Comparison of ENCODE assay signal across 8 mouse cellular contexts in genomic region chr7:126975493-126975892, GRCm38 (mm10). TPM values are rescaled to one million over a fixed set of nuclear protein-coding genes. Genes with fewer than 3 reads are reported as not detected.
DNase-seq lines count a peak whose midpoint lies in the region; ATAC-seq and TF ChIP-seq lines count a peak whose summit lies in the region.

No protein-coding gene starts in this region.

- no peak for TF ChIP-seq CTCF in kidney, postnatal 0 days (IDR thresholded peaks at IDR 0.05; ENCODE audit: low read depth)

- ATAC-seq in kidney, postnatal 0 days (replicated peaks; ENCODE audit: low FRiP score, low read depth), result 0 out of 2 replicates have a peak, but pooled peaks have one; percentile 2
- ATAC-seq in embryonic facial prominence, embryonic 11.5 days (replicated peaks; ENCODE audit: insufficient number of reproducible peaks, low FRiP score, low TSS enrichment, low read depth), result no peak
- no peak; the same call in 1 of the 2 replicates for ATAC-seq in hindbrain, embryonic 13.5 days (ENCODE audit: low FRiP score)

- no peaks in the 10 kb centered on the region for H3K9me3 ChIP-seq in kidney, postnatal 0 days (replicated peaks; ENCODE audit: low read length)
- no peaks in the 10 kb centered on the region for H3K9me3 ChIP-seq in embryonic facial prominence, embryonic 11.5 days (replicated peaks; ENCODE audit: control insufficient read depth, low read length)
- H3K9me3 ChIP-seq in hindbrain, embryonic 13.5 days, result no peaks in the 10 kb centered on the region

- DNase-seq in kidney, postnatal 0 days (ENCODE audit: low spot score), result peak; percentile 11
- no peak for DNase-seq in kidney, postnatal 25 days
- DNase-seq in embryonic facial prominence, embryonic 11.5 days (ENCODE audit: low spot score), result no peak
- peak; percentile 28 for DNase-seq in lung, postnatal 36 days
- no peak for DNase-seq in natural killer cell, adult 2 months (ENCODE audit: low spot score in 2 of 2)
- no peak for DNase-seq in embryo, embryonic 9.5 days (ENCODE audit: extremely low spot score)
- DNase-seq in cerebellum, adult 11-12 months, result no peak

- peaks cover 20% of the 10 kb centered on the region for H3K36me3 ChIP-seq in kidney, postnatal 0 days (ENCODE audit: insufficient read depth, low read length)
- peaks cover 5% of the 10 kb centered on the region for H3K36me3 ChIP-seq in embryonic facial prominence, embryonic 11.5 days (replicated peaks; ENCODE audit: control insufficient read depth, insufficient read depth, low read depth, low read length)
- H3K36me3 ChIP-seq in hindbrain, embryonic 13.5 days, result peaks cover 51% of the 10 kb centered on the region

- peak overlapping the region; percentile 73 for H3K4me3 ChIP-seq in kidney, postnatal 0 days (replicated peaks; ENCODE audit: low read depth, low read length)
- peak overlapping the region; percentile 11 for H3K4me3 ChIP-seq in embryonic facial prominence, embryonic 11.5 days (ENCODE audit: low read depth, low read length)
- H3K4me3 ChIP-seq in hindbrain, embryonic 13.5 days, result peak overlapping the region; percentile 98

- H3K9ac ChIP-seq in kidney, postnatal 0 days (ENCODE audit: low read depth, low read length), result peak overlapping the region; percentile 87; the same call in 1 of the 2 replicates
- H3K9ac ChIP-seq in embryonic facial prominence, embryonic 11.5 days (replicated peaks; ENCODE audit: low read length), result peak overlapping the region; percentile 25; the same call in 1 of the 2 replicates
- H3K9ac ChIP-seq in hindbrain, embryonic 13.5 days, result peak overlapping the region; percentile 39; the same call in 1 of the 2 replicates

- H3K27ac ChIP-seq in kidney, postnatal 0 days, result peak overlapping the region; percentile 95
- no peak overlapping the region for H3K27ac ChIP-seq in embryonic facial prominence, embryonic 11.5 days (replicated peaks; ENCODE audit: low read depth, low read length)
- peak overlapping the region; percentile 93; the same call in 1 of the 2 replicates for H3K27ac ChIP-seq in hindbrain, embryonic 13.5 days

- H3K4me1 ChIP-seq in kidney, postnatal 0 days (replicated peaks; ENCODE audit: insufficient read depth, low read length), result 0 out of 2 replicates have a peak, but pooled peaks cover 4% of the 10 kb centered on the region
- no peaks in the 10 kb centered on the region for H3K4me1 ChIP-seq in embryonic facial prominence, embryonic 11.5 days (ENCODE audit: control insufficient read depth, insufficient read depth, low read length)
- peaks cover 23% of the 10 kb centered on the region for H3K4me1 ChIP-seq in hindbrain, embryonic 13.5 days (replicated peaks)

- H3K27me3 ChIP-seq in kidney, postnatal 0 days (ENCODE audit: insufficient read depth, low read length), result no peaks in the 10 kb centered on the region
- H3K27me3 ChIP-seq in embryonic facial prominence, embryonic 11.5 days (ENCODE audit: control insufficient read depth, insufficient read depth, low read length), result no peaks in the 10 kb centered on the region
- no peaks in the 10 kb centered on the region for H3K27me3 ChIP-seq in hindbrain, embryonic 13.5 days

- WGBS in kidney, postnatal 0 days, result 12% methylated on average over 8 of the region's 8 CpGs
- WGBS in embryonic facial prominence, embryonic 11.5 days, result 15% methylated on average over 8 of the region's 8 CpGs
- WGBS in hindbrain, embryonic 13.5 days, result 14% methylated on average over 8 of the region's 8 CpGs

- H3K4me2 ChIP-seq in kidney, postnatal 0 days (ENCODE audit: low read length), result peak overlapping the region; percentile 68
- H3K4me2 ChIP-seq in embryonic facial prominence, embryonic 11.5 days (ENCODE audit: low read depth, low read length), result peak overlapping the region; percentile 16
- peak overlapping the region; percentile 93 for H3K4me2 ChIP-seq in hindbrain, embryonic 13.5 days

RNA-seq across cellular contexts. Expression of gene Cdipt, which starts 0.2 kb away (rescaled TPM):
- 118 and 120 TPM in 2 replicates for polyA plus RNA-seq in kidney, postnatal 0 days (2015; fragmentation: Nextera tagmentation; extraction: Ambion mirVana)
- polyA plus RNA-seq in embryonic facial prominence, embryonic 11.5 days (2014; fragmentation: Nextera tagmentation; extraction: Ambion mirVana), result 64.3 and 71.6 TPM in 2 replicates
- 109 and 112 TPM in 2 replicates for polyA plus RNA-seq in hindbrain, embryonic 13.5 days (2015; fragmentation: Nextera tagmentation; extraction: Ambion mirVana)

RNA-seq across cellular contexts. Expression of gene Cdiptos, which starts 0.4 kb away (rescaled TPM):
- 1.6 and 2.8 TPM in 2 replicates for polyA plus RNA-seq in kidney, postnatal 0 days (2015; fragmentation: Nextera tagmentation; extraction: Ambion mirVana)
- 1.0 and 2.0 TPM in 2 replicates for polyA plus RNA-seq in embryonic facial prominence, embryonic 11.5 days (2014; fragmentation: Nextera tagmentation; extraction: Ambion mirVana)
- 1.2 and 1.4 TPM in 2 replicates for polyA plus RNA-seq in hindbrain, embryonic 13.5 days (2015; fragmentation: Nextera tagmentation; extraction: Ambion mirVana)

RNA-seq across cellular contexts. Expression of gene Sez6l2, which starts 25.1 kb away (rescaled TPM):
- polyA plus RNA-seq in kidney, postnatal 0 days (2015; fragmentation: Nextera tagmentation; extraction: Ambion mirVana), result 1.2 and 1.7 TPM in 2 replicates
- 1.2 and 3.2 TPM in 2 replicates for polyA plus RNA-seq in embryonic facial prominence, embryonic 11.5 days (2014; fragmentation: Nextera tagmentation; extraction: Ambion mirVana)
- 32.7 and 36.7 TPM in 2 replicates for polyA plus RNA-seq in hindbrain, embryonic 13.5 days (2015; fragmentation: Nextera tagmentation; extraction: Ambion mirVana)

RNA-seq across cellular contexts. Expression of gene Asphd1, which starts 26.1 kb away (rescaled TPM):
- polyA plus RNA-seq in kidney, postnatal 0 days (2015; fragmentation: Nextera tagmentation; extraction: Ambion mirVana), result 0.13 TPM in 1 of 2 replicates, not detected in the other
- 0.60 TPM in 2 replicates for polyA plus RNA-seq in embryonic facial prominence, embryonic 11.5 days (2014; fragmentation: Nextera tagmentation; extraction: Ambion mirVana)
- 6.1 and 6.4 TPM in 2 replicates for polyA plus RNA-seq in hindbrain, embryonic 13.5 days (2015; fragmentation: Nextera tagmentation; extraction: Ambion mirVana)

RNA-seq across cellular contexts. Expression of gene Mvp, which starts 38.9 kb away (rescaled TPM):
- 27.5 and 28.9 TPM in 2 replicates for polyA plus RNA-seq in kidney, postnatal 0 days (2015; fragmentation: Nextera tagmentation; extraction: Ambion mirVana)
- 2.6 and 3.0 TPM in 2 replicates for polyA plus RNA-seq in embryonic facial prominence, embryonic 11.5 days (2014; fragmentation: Nextera tagmentation; extraction: Ambion mirVana)
- 4.5 and 5.2 TPM in 2 replicates for polyA plus RNA-seq in hindbrain, embryonic 13.5 days (2015; fragmentation: Nextera tagmentation; extraction: Ambion mirVana)

Comparison
In these comparisons a context has a peak if more than half of its experiments do, and no peak if none do; other contexts are left out.
1. DNase-seq: peak in kidney, postnatal 0 days (single experiment) and lung, postnatal 36 days (single experiment); none in kidney, postnatal 25 days (0 of 2), embryonic facial prominence, embryonic 11.5 days (single experiment), natural killer cell, adult 2 months (0 of 2), embryo, embryonic 9.5 days (single experiment) and cerebellum, adult 11-12 months (single experiment).
2. H3K4me2 ChIP-seq: peak in every context shown above with its lines; median percentile 93 in hindbrain, embryonic 13.5 days; 68 in kidney, postnatal 0 days; 16 in embryonic facial prominence, embryonic 11.5 days.
3. H3K4me3 ChIP-seq: peak in every context shown above with its lines; median percentile 98 in hindbrain, embryonic 13.5 days; 73 in kidney, postnatal 0 days; 11 in embryonic facial prominence, embryonic 11.5 days.
4. H3K9ac ChIP-seq: peak in every context shown above with its lines; median percentile 87 in kidney, postnatal 0 days; 39 in hindbrain, embryonic 13.5 days; 25 in embryonic facial prominence, embryonic 11.5 days.